Mouse (Mus musculus) G1E (cell line): ENCODE measurements at regions not wholly inside any gene's neighbourhood (a gene's known extent, or its start where the extent isn't known, plus 50 kb on each side); places are given as distances from the start of the nearest gene placed in this dataset.

Experiments
- CTCF ChIP-seq: IDR thresholded peaks from 2 replicates; pipeline ENCODE4 v1.5.1; 2012; ENCODE audit warnings: low read depth, low read length, inconsistent platforms, mixed read lengths
- GATA1 ChIP-seq: IDR thresholded peaks from 2 replicates; pipeline ENCODE4 v1.6.1; 2012; ENCODE audit warnings: borderline replicate concordance, low read length, inconsistent platforms, mixed read lengths
- GATA2 ChIP-seq: IDR thresholded peaks from 2 replicates; pipeline ENCODE4 v1.6.1; 2012; ENCODE audit warnings: low read depth, low read length, inconsistent platforms, borderline replicate concordance
- POLR2AphosphoS5 ChIP-seq: IDR thresholded peaks from 2 replicates; pipeline ENCODE4 v1.6.1; 2012; ENCODE audit warnings: low read depth, low read length, inconsistent platforms; ENCODE audit not compliant: insufficient replicate concordance
- TAL1 ChIP-seq: conservative IDR thresholded peaks from 2 replicates; pipeline ENCODE4 v1.6.1; 2012; ENCODE audit warnings: low read depth, low read length, inconsistent platforms, mixed read lengths

GRCm38 (mm10) chr15:67462863-67463262 lies 962.2 kb upstream of the Lrrc6 start:
- no peak for TF ChIP-seq CTCF
- no peak for TF ChIP-seq GATA1
- TF ChIP-seq POLR2AphosphoS5 = no peak
- no peak for TF ChIP-seq GATA2
- no peak for TF ChIP-seq TAL1
